Mouse (Mus musculus) MEL (cell line): ENCODE measurements around the gene Spns2. TPM values are rescaled to one million over a fixed set of nuclear protein-coding genes. Genes with fewer than 3 reads are reported as not detected.

Experiments
- DNase-seq: peaks from one replicate; pipeline ENCODE4 v3.0.0; 2011; ENCODE audit warnings: low read depth, low spot score
- H3K27ac ChIP-seq: 2 replicates; pipeline ENCODE4 v1.5.1; 2012; ENCODE audit warnings: low read depth, mild to moderate bottlenecking, control low read depth, low read length, moderate library complexity; ENCODE audit not compliant: control insufficient read depth
- H3K27me3 ChIP-seq, 2 experiments: fragments of 150-350 bp in 1 of 2; sonication (generic) in 1 of 2; 2 replicates each; pipeline ENCODE4 v1.6.1; 2012; ENCODE audit warnings: low read length in 2 of 2, mild to moderate bottlenecking in 2 of 2, improper control_type of control experiment in 1 of 2, moderate library complexity in 1 of 2; ENCODE audit not compliant: insufficient read depth in 2 of 2, control insufficient read depth in 1 of 2
- H3K36me3 ChIP-seq, 2 experiments: 2 replicates each; pipeline ENCODE4 v1.6.1; 2012 to 2014; ENCODE audit warnings: low read length in 2 of 2, improper control_type of control experiment in 1 of 2, inconsistent platforms in 1 of 2, mild to moderate bottlenecking in 1 of 2; ENCODE audit not compliant: insufficient read depth in 2 of 2, control insufficient read depth in 1 of 2
- H3K4me1 ChIP-seq, 2 experiments: fragments of 150-350 bp in 1 of 2; sonication (generic) in 1 of 2; 2 replicates each; pipeline ENCODE4 v1.6.1; 2012; ENCODE audit warnings: low read length in 2 of 2, improper control_type of control experiment in 1 of 2, mild to moderate bottlenecking in 1 of 2; ENCODE audit not compliant: insufficient read depth in 2 of 2, control insufficient read depth in 1 of 2
- H3K4me3 ChIP-seq, 2 experiments: fragments of 150-350 bp in 1 of 2; sonication (generic) in 1 of 2; 2 replicates each; pipeline ENCODE4 v1.5.1; 2012; ENCODE audit warnings: low read depth in 2 of 2, low read length in 2 of 2, mild to moderate bottlenecking in 2 of 2, moderate library complexity in 2 of 2, control low read depth in 1 of 2, improper control_type of control experiment in 1 of 2; ENCODE audit not compliant: control insufficient read depth in 1 of 2, insufficient read depth in 1 of 2
- H3K79me2 ChIP-seq: 2 replicates; pipeline ENCODE4 v1.6.1; 2012; ENCODE audit warnings: mild to moderate bottlenecking, low read length, moderate library complexity; ENCODE audit not compliant: control insufficient read depth, poor library complexity, insufficient read depth
- H3K9ac ChIP-seq: 2 replicates; pipeline ENCODE4 v1.6.1; 2012; ENCODE audit warnings: low read depth, mild to moderate bottlenecking, control low read depth, low read length, moderate library complexity; ENCODE audit not compliant: control insufficient read depth, poor library complexity, severe bottlenecking
- H3K9me3 ChIP-seq: fragments of 150-350 bp; sonication (generic); replicated peaks from 2 replicates; pipeline ENCODE4 v1.6.1; 2012; ENCODE audit warnings: mild to moderate bottlenecking, low read length, improper control_type of control experiment, moderate library complexity; ENCODE audit not compliant: insufficient read depth
- BHLHE40 ChIP-seq: IDR thresholded peaks from 2 replicates; pipeline ENCODE4 v1.6.1; 2012; ENCODE audit warnings: low read depth, mild to moderate bottlenecking, inconsistent platforms, low read length, improper control_type of control experiment, borderline replicate concordance
- CHD2 ChIP-seq: IDR thresholded peaks from 2 replicates; pipeline ENCODE4 v1.6.1; 2011; ENCODE audit warnings: low read length, improper control_type of control experiment
- CTCF ChIP-seq, 3 experiments: IDR thresholded peaks in 2 of 3; conservative IDR thresholded peaks in 1 of 3; 2 replicates each; pipeline ENCODE4 v1.5.1; 2011 to 2012; ENCODE audit warnings: low read length in 3 of 3, low read depth in 2 of 3, mild to moderate bottlenecking in 2 of 3, improper control_type of control experiment in 1 of 3, inconsistent platforms in 1 of 3, mixed read lengths in 1 of 3, moderate library complexity in 1 of 3; ENCODE audit not compliant: control insufficient read depth in 1 of 3, insufficient read depth in 1 of 3, poor library complexity in 1 of 3, severe bottlenecking in 1 of 3
- JUND ChIP-seq: IDR thresholded peaks from 2 replicates; pipeline ENCODE4 v1.6.1; 2011; ENCODE audit warnings: low read depth, mild to moderate bottlenecking, improper control_type of control experiment, low read length
- MAX ChIP-seq: IDR thresholded peaks from 2 replicates; pipeline ENCODE4 v1.6.1; 2011; ENCODE audit warnings: low read length, improper control_type of control experiment
- MYB ChIP-seq: IDR thresholded peaks from 2 replicates; pipeline ENCODE4 v1.6.1; 2011; ENCODE audit warnings: mild to moderate bottlenecking, low read depth, low read length, improper control_type of control experiment
- MYC ChIP-seq: IDR thresholded peaks from 2 replicates; pipeline ENCODE4 v1.6.1; 2011; ENCODE audit warnings: low read depth, mild to moderate bottlenecking, low read length, improper control_type of control experiment, moderate library complexity
- NELFE ChIP-seq: IDR thresholded peaks from 2 replicates; pipeline ENCODE4 v1.6.1; 2011; ENCODE audit warnings: low read depth, low read length, improper control_type of control experiment
- NRF1 ChIP-seq: IDR thresholded peaks from 2 replicates; pipeline ENCODE4 v1.6.1; 2014; ENCODE audit warnings: low read depth, mild to moderate bottlenecking, inconsistent platforms, low read length, improper control_type of control experiment, moderate library complexity; ENCODE audit not compliant: poor library complexity, insufficient read depth, severe bottlenecking
- POLR2A ChIP-seq, 2 experiments: IDR thresholded peaks; 2 replicates each; pipeline ENCODE4 v1.6.1; 2011 to 2012; ENCODE audit warnings: low read length in 2 of 2, mild to moderate bottlenecking in 2 of 2, control low read depth in 1 of 2, improper control_type of control experiment in 1 of 2, low read depth in 1 of 2, moderate library complexity in 1 of 2; ENCODE audit not compliant: control insufficient read depth in 1 of 2, insufficient read depth in 1 of 2, poor library complexity in 1 of 2
- POLR2AphosphoS2 ChIP-seq: IDR thresholded peaks from 2 replicates; pipeline ENCODE4 v1.6.1; 2011; ENCODE audit warnings: low read length, improper control_type of control experiment
- POLR2AphosphoS5 ChIP-seq: IDR thresholded peaks from 2 replicates; pipeline ENCODE4 v1.6.1; 2012; ENCODE audit warnings: low read depth, borderline replicate concordance, mild to moderate bottlenecking, inconsistent platforms, low read length, moderate library complexity, mixed read lengths
- SMC3 ChIP-seq: IDR thresholded peaks from 2 replicates; pipeline ENCODE4 v1.6.1; 2011; ENCODE audit warnings: low read depth, low read length, improper control_type of control experiment
- TBP ChIP-seq: IDR thresholded peaks from 2 replicates; pipeline ENCODE4 v1.8.0; 2011; ENCODE audit warnings: low read depth, low read length, improper control_type of control experiment
- USF2 ChIP-seq, 2 experiments: IDR thresholded peaks; 2 replicates each; pipeline ENCODE4 v1.6.1; 2011 to 2012; ENCODE audit warnings: improper control_type of control experiment in 2 of 2, low read length in 2 of 2, borderline replicate concordance in 1 of 2, inconsistent platforms in 1 of 2, low read depth in 1 of 2, mild to moderate bottlenecking in 1 of 2; ENCODE audit not compliant: insufficient read depth in 1 of 2
- ZC3H11A ChIP-seq: IDR thresholded peaks from 2 replicates; pipeline ENCODE4 v1.6.1; 2012; ENCODE audit warnings: low read depth, mild to moderate bottlenecking, inconsistent platforms, low read length, improper control_type of control experiment
- ZKSCAN1 ChIP-seq: IDR thresholded peaks from 2 replicates; pipeline ENCODE4 v1.6.1; 2012; ENCODE audit warnings: low read depth, mild to moderate bottlenecking, inconsistent platforms, low read length, improper control_type of control experiment, moderate library complexity
- ZMIZ1 ChIP-seq: IDR thresholded peaks from 2 replicates; pipeline ENCODE4 v1.6.1; 2012; ENCODE audit warnings: low read depth, mild to moderate bottlenecking, inconsistent platforms, low read length, improper control_type of control experiment, moderate library complexity
- polyA plus RNA-seq, 2 experiments: library from polyadenylated mRNA; stranded (reverse) in 1 of 2; unstranded in 1 of 2; fragments of >175 nt in 1 of 2; fragments of >200 nt in 1 of 2; gene quantifications; 2 replicates each; pipeline versions ENCODE4 v1.2.1 to v1.2.4; 2012; ENCODE audit warnings: low replicate concordance in 2 of 2, low read depth in 1 of 2; ENCODE audit not compliant: insufficient read length in 2 of 2, insufficient read depth in 1 of 2, missing spikeins in 1 of 2
- total RNA-seq: library from RNA; depleted of rRNA; stranded (reverse); fragments of 300-350 nt; gene quantifications from 2 replicates; pipeline ENCODE4 v1.2.3, GENCODE M21; 2012

Spns2 gene
- total and polyA plus RNA-seq, 3 experiments = 0.58 to 3.0 TPM; not detected in 1

DNA sequence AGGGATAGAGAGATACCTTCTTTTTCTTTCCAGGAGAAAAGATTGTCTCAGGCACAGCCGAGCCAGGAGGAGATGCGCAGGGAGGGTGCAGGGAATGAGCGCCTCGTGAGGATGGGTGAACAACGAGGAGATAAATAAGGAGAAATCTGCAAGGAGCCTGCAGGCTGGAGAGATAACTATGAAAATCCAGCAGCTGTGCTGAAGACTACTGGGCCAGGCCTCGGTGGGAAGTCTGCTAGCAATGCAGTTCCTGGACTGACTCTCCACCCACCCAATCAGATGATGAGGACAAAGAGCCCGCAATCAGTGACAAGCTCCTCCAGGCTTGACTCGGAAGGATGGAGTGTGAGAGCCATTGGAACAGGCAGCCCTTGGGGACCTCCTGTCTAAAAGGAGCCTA lies 12.5 kb upstream of the Spns2 start:
- no peaks in the 10 kb centered on the region for H3K27me3 ChIP-seq
- no peak overlapping the region for H3K4me3 ChIP-seq
- no peaks in the 10 kb centered on the region for H3K79me2 ChIP-seq
- no peak for DNase-seq
- no peaks in the 10 kb centered on the region; a peak in 1 of 4 replicates for H3K36me3 ChIP-seq
- 0 out of 4 replicates have a peak, but pooled peaks cover 0 to 7% of the 10 kb centered on the region in 2 experiments for H3K4me1 ChIP-seq
- no peak overlapping the region for H3K9ac ChIP-seq
- no peaks in the 10 kb centered on the region for H3K9me3 ChIP-seq
- no peak overlapping the region for H3K27ac ChIP-seq
- TF ChIP-seq NELFE (no peak), TBP (no peak), POLR2A (IDR thresholded peaks at IDR 0.05; ENCODE audit: control insufficient read depth in 1 of 2, insufficient read depth in 1 of 2, low read depth in 1 of 2, low read length in 2 of 2, poor library complexity in 1 of 2) (no peak), JUND (no peak), ZKSCAN1 (no peak), NRF1 (no peak), CTCF (IDR thresholded peaks at IDR 0.05 in 2 of 3, conservative IDR thresholded peaks at IDR 0.05 in 1 of 3; ENCODE audit: control insufficient read depth in 1 of 3, insufficient read depth in 1 of 3, low read depth in 2 of 3, low read length in 3 of 3, poor library complexity in 1 of 3, severe bottlenecking in 1 of 3) (no peak), ZMIZ1 (no peak), MAX (no peak), USF2 (IDR thresholded peaks at IDR 0.05; ENCODE audit: borderline replicate concordance in 1 of 2, insufficient read depth in 1 of 2, low read depth in 1 of 2, low read length in 2 of 2) (no peak), MYB (no peak), POLR2AphosphoS2 (no peak), MYC (no peak), SMC3 (no peak), CHD2 (no peak)

GRCm38 (mm10) chr11:72501426-72502002 lies 11.8 kb upstream of the Spns2 start:
- Histone ChIP-seq H3K9me3 (no peaks in the 10 kb centered on the region), H3K27ac (no peak overlapping the region), H3K79me2 (no peaks in the 10 kb centered on the region), H3K9ac (no peak overlapping the region), H3K4me3 (no peak overlapping the region), H3K27me3 (no peaks in the 10 kb centered on the region), H3K36me3 (no peaks in the 10 kb centered on the region; a peak in 1 of 4 replicates), H3K4me1 (0 out of 4 replicates have a peak, but pooled peaks cover 0 to 7% of the 10 kb centered on the region in 2 experiments)
- peak; percentile 44 for DNase-seq
- TF ChIP-seq POLR2A (IDR thresholded peaks at IDR 0.05; ENCODE audit: control insufficient read depth in 1 of 2, insufficient read depth in 1 of 2, low read depth in 1 of 2, low read length in 2 of 2, poor library complexity in 1 of 2) = no peak
- TF ChIP-seq ZC3H11A = no peak
- TF ChIP-seq POLR2AphosphoS5 = no peak
- TF ChIP-seq BHLHE40 = no peak
